Mouse (Mus musculus): ENCODE measurements around the gene Ppp1r35.
"Not testable (repeated sequence)": the region's sequence is repeated elsewhere in the genome, so short reads cannot be mapped to it uniquely, and the experiment has no call there.

The Ppp1r35 gene

GRCm38 (mm10) chr5:137778635-137779034 lies at the start of gene Ppp1r35:
Gene Ppp1r35, plus strand, starts transcription at chr5:137778849.
- peak; percentile 98 for DNase-seq

- no peak for DNase-seq
These were observed 44.9 kb upstream of the Ppp1r35 start for GRCm38 (mm10) chr5:137733638-137734288.

GRCm38 (mm10) chr5:137734289-137735061 lies 44.2 kb upstream of the Ppp1r35 start:
- no peak for DNase-seq

- no peak for DNase-seq
These were observed 41.2 kb upstream of the Ppp1r35 start for GRCm38 (mm10) chr5:137737400-137737940.

- DNase-seq: no peak
These were observed 40.1 kb upstream of the Ppp1r35 start for GRCm38 (mm10) chr5:137738516-137738915.

GRCm38 (mm10) chr5:137739471-137739870 lies 39.2 kb upstream of the Ppp1r35 start:
- DNase-seq: no peak

GRCm38 (mm10) chr5:137740506-137740905 lies 38.1 kb upstream of the Ppp1r35 start:
- DNase-seq: no peak

- peak; percentile 86 for DNase-seq
These were observed 37.4 kb upstream of the Ppp1r35 start, which contains the start of gene Nyap1 for GRCm38 (mm10) chr5:137741023-137741931. Gene Nyap1, minus strand, starts transcription at chr5:137741607.

- no peak for DNase-seq
These were observed 36.6 kb upstream of the Ppp1r35 start for GRCm38 (mm10) chr5:137742048-137742447.

GRCm38 (mm10) chr5:137742836-137743235 lies 35.8 kb upstream of the Ppp1r35 start:
- no peak for DNase-seq

GRCm38 (mm10) chr5:137744197-137744596 lies 34.5 kb upstream of the Ppp1r35 start:
- no peak for DNase-seq

- peak; percentile 95 for DNase-seq
These were observed 33.2 kb upstream of the Ppp1r35 start, which contains the start of gene Tsc22d4 for GRCm38 (mm10) chr5:137745214-137746171. Gene Tsc22d4, plus strand, starts transcription at chr5:137745730.

- DNase-seq: peak; percentile 85
These were observed 32.3 kb upstream of the Ppp1r35 start for GRCm38 (mm10) chr5:137746282-137746850.

GRCm38 (mm10) chr5:137746851-137747325 lies 31.8 kb upstream of the Ppp1r35 start:
- DNase-seq: peak; percentile 70

GRCm38 (mm10) chr5:137747326-137747961 lies 31.2 kb upstream of the Ppp1r35 start:
- peak; percentile 70 for DNase-seq

- peak; percentile 55 for DNase-seq
These were observed 30.4 kb upstream of the Ppp1r35 start for GRCm38 (mm10) chr5:137748130-137748770.

- DNase-seq: peak; percentile 50
These were observed 29.3 kb upstream of the Ppp1r35 start for GRCm38 (mm10) chr5:137749196-137749836.

GRCm38 (mm10) chr5:137750212-137750611 lies 28.4 kb upstream of the Ppp1r35 start:
- not testable (repeated sequence) for DNase-seq

- DNase-seq: no peak
These were observed 27.3 kb upstream of the Ppp1r35 start for GRCm38 (mm10) chr5:137751221-137751887.
